Mouse (Mus musculus) midbrain, embryonic 12.5 days (tissue): ENCODE data around the gene Anks1. TPM values are rescaled to one million over a fixed set of nuclear protein-coding genes. Genes with fewer than 3 reads are reported as not detected.

ENCODE experiments used
- ATAC-seq: fragments of 200-750 bp; cut with Nextera tagmentation; 2 replicates; pipeline ENCODE4 v1.8.0; 2017; ENCODE audit warnings: low read depth, moderate TSS enrichment, moderate library complexity; ENCODE audit not compliant: low FRiP score
- H3K27ac ChIP-seq: fragments of 300-500 bp; sonication (generic); replicated peaks from 2 replicates; pipeline ENCODE4 v1.5.1; 2016; ENCODE audit warnings: mild to moderate bottlenecking
- H3K27me3 ChIP-seq: fragments of 300-500 bp; sonication (generic); 2 replicates; pipeline ENCODE4 v1.6.1; 2016; ENCODE audit warnings: mild to moderate bottlenecking
- H3K36me3 ChIP-seq: fragments of 300-500 bp; sonication (generic); 2 replicates; pipeline ENCODE4 v1.6.1; 2016
- H3K4me1 ChIP-seq: fragments of 300-500 bp; sonication (generic); 2 replicates; pipeline ENCODE4 v1.6.1; 2016
- H3K4me2 ChIP-seq: fragments of 300-500 bp; sonication (generic); replicated peaks from 2 replicates; pipeline ENCODE4 v1.6.1; 2016; ENCODE audit warnings: mild to moderate bottlenecking, moderate library complexity
- H3K4me3 ChIP-seq: fragments of 300-500 bp; sonication (generic); 2 replicates; pipeline ENCODE4 v1.5.1; 2016; ENCODE audit warnings: mild to moderate bottlenecking
- H3K9ac ChIP-seq: fragments of 300-500 bp; sonication (generic); replicated peaks from 2 replicates; pipeline ENCODE4 v1.6.1; 2016; ENCODE audit warnings: mild to moderate bottlenecking, moderate library complexity
- H3K9me3 ChIP-seq: fragments of 300-500 bp; sonication (generic); 2 replicates; pipeline ENCODE4 v1.6.1; 2016; ENCODE audit warnings: mild to moderate bottlenecking
- WGBS: fragments of 180-500 bp; shearing (Covaris S2); methylation state at CpG from one replicate; pipeline ENCODE4 v1.1.7; 2016; 5-methylcytosine and 5-hydroxymethylcytosine counted together
- polyA plus RNA-seq: library from polyadenylated mRNA; unstranded; fragments of >200 nt; fragmentation: Nextera tagmentation; extraction: Ambion mirVana; gene quantifications from 2 replicates; pipeline ENCODE4 v1.2.1, GENCODE M21; 2016

Anks1 gene
- polyA plus RNA-seq, 1 experiment from 2014 or later = 60.7 TPM

- H3K4me3 ChIP-seq = no peak overlapping the region
- no peak overlapping the region for H3K4me2 ChIP-seq
- H3K4me1 ChIP-seq = peaks cover 14% of the 10 kb centered on the region
- no peaks in the 10 kb centered on the region for H3K9me3 ChIP-seq
- no peak for ATAC-seq
- H3K36me3 ChIP-seq = 0 out of 2 replicates have a peak, but pooled peaks cover 4% of the 10 kb centered on the region
- H3K27me3 ChIP-seq = no peaks in the 10 kb centered on the region
- H3K9ac ChIP-seq = no peak overlapping the region
- H3K27ac ChIP-seq = no peak overlapping the region
- WGBS = 92% methylated on average over 8 of the region's 8 CpGs
These were observed 203.2 kb downstream of the Anks1 start for GRCm38 (mm10) chr17:28112266-28112665.

Other genes with a start within 250 kb of the Anks1 start
- 0.39 and 0.40 TPM in 2 replicates for gene Spdef, start 180.4 kb upstream of the Anks1 start, polyA plus RNA-seq
- gene D17Wsu92e, start 88.7 kb upstream of the Anks1 start, polyA plus RNA-seq = 12.4 and 12.9 TPM in 2 replicates
- 350 and 358 TPM in 2 replicates for gene Snrpc, start 71.2 kb upstream of the Anks1 start, polyA plus RNA-seq
- gene Uhrf1bp1, start 52.9 kb upstream of the Anks1 start, polyA plus RNA-seq = 8.3 and 9.2 TPM in 2 replicates
- 95.7 TPM in 2 replicates for gene Taf11, start 538 bp downstream of the Anks1 start, polyA plus RNA-seq
- gene Tcp11, start 171.3 kb downstream of the Anks1 start, polyA plus RNA-seq = 1.4 and 1.9 TPM in 2 replicates
- gene Scube3, start 232.8 kb downstream of the Anks1 start, polyA plus RNA-seq = 9.7 and 10.7 TPM in 2 replicates